9 mouse cellular contexts compared by ENCODE assay signal in genomic region chr2:27802493-27802892, GRCm38 (mm10).
DNase-seq lines count a peak whose midpoint lies in the region; ATAC-seq and TF ChIP-seq lines count a peak whose summit lies in the region.
"Had no signal": no experiment of that assay in that cellular context is flagged by ENCODE, and none has a peak within 500 bp of the region (broad histone marks: within the 10 kb centered on the region; RNA-seq: fewer than 3 reads in every experiment).

No protein-coding gene starts in this region.

- no peak for DNase-seq in kidney, adult 2 months
- peak; percentile 76 for DNase-seq in adrenal gland, postnatal 14 days
- DNase-seq in heart, adult 2 months: peak; percentile 68 to 77
- peak; percentile 29 to 54 for DNase-seq in left cerebral cortex, adult 2 months (ENCODE audit: extremely low spot score in 1 of 2, low spot score in 2 of 2)
- peak; percentile 57 for DNase-seq in right cerebral cortex, postnatal 25 days
- DNase-seq in cerebellum, adult 2 months: no peak
- no peak for DNase-seq in thymus, adult 2 months

- H3K4me1 ChIP-seq in kidney, embryonic 16.5 days (ENCODE audit: insufficient read depth, low read length): 0 out of 2 replicates have a peak, but pooled peaks cover 5% of the 10 kb centered on the region
- H3K4me1 ChIP-seq in kidney, adult 2 months (ENCODE audit: control insufficient read depth, insufficient read depth, low read length): no peaks in the 10 kb centered on the region
- H3K4me1 ChIP-seq in heart, adult 2 months (ENCODE audit: control insufficient read depth, insufficient read depth, low read length): no peaks in the 10 kb centered on the region; the same call in 1 of the 2 replicates
- no peaks in the 10 kb centered on the region for H3K4me1 ChIP-seq in cerebellum, adult 2 months (ENCODE audit: control insufficient read depth, insufficient read depth, low read length)
- no peaks in the 10 kb centered on the region for H3K4me1 ChIP-seq in thymus, adult 2 months (replicated peaks; ENCODE audit: control insufficient read depth, insufficient read depth, low read length)
- H3K4me1 ChIP-seq: megakaryocyte, embryonic 14.5 days had no signal

- H3K9ac ChIP-seq in kidney, embryonic 16.5 days (replicated peaks; ENCODE audit: low read length): no peak overlapping the region
- H3K9ac ChIP-seq in heart, adult 2 months (ENCODE audit: low read depth, low read length): no peak overlapping the region

- no peak overlapping the region for H3K4me3 ChIP-seq in kidney, embryonic 16.5 days (ENCODE audit: low read length)
- no peak overlapping the region for H3K4me3 ChIP-seq in kidney, adult 2 months (ENCODE audit: insufficient read depth, low read depth, low read length)
- no peak overlapping the region for H3K4me3 ChIP-seq in heart, adult 2 months
- H3K4me3 ChIP-seq in left cerebral cortex, adult 2 months: no peak overlapping the region
- no peak overlapping the region for H3K4me3 ChIP-seq in cerebellum, adult 2 months (replicated peaks; ENCODE audit: insufficient read depth, low read depth, low read length)
- no peak overlapping the region for H3K4me3 ChIP-seq in thymus, adult 2 months (ENCODE audit: control insufficient read depth, insufficient read depth, low read length)
- H3K4me3 ChIP-seq: megakaryocyte, embryonic 14.5 days had no signal

- no peaks in the 10 kb centered on the region for H3K9me3 ChIP-seq in kidney, embryonic 16.5 days (ENCODE audit: low read length)
- H3K9me3 ChIP-seq: megakaryocyte, embryonic 14.5 days had no signal

- no peak for TF ChIP-seq EP300 in heart, adult 2 months (IDR thresholded peaks at IDR 0.05; ENCODE audit: insufficient read depth, low read depth, low read length)

- no peaks in the 10 kb centered on the region for H3K27me3 ChIP-seq in kidney, embryonic 16.5 days (ENCODE audit: insufficient read depth, low read length)
- H3K27me3 ChIP-seq in kidney, adult 2 months (replicated peaks; ENCODE audit: control insufficient read depth, insufficient read depth, low read length): no peaks in the 10 kb centered on the region
- H3K27me3 ChIP-seq in heart, adult 2 months (ENCODE audit: control insufficient read depth, insufficient read depth, low read length): no peaks in the 10 kb centered on the region
- H3K27me3 ChIP-seq in cerebellum, adult 2 months (ENCODE audit: control insufficient read depth, insufficient read depth, low read length): peaks cover 2% of the 10 kb centered on the region; the same call in 1 of the 2 replicates
- no peaks in the 10 kb centered on the region for H3K27me3 ChIP-seq in thymus, adult 2 months (ENCODE audit: control insufficient read depth, insufficient read depth, low read length)

- no peaks in the 10 kb centered on the region for H3K36me3 ChIP-seq in kidney, embryonic 16.5 days (ENCODE audit: insufficient read depth, low read length)
- no peaks in the 10 kb centered on the region for H3K36me3 ChIP-seq in kidney, adult 2 months (ENCODE audit: control insufficient read depth, insufficient read depth, low read length)
- no peaks in the 10 kb centered on the region for H3K36me3 ChIP-seq in heart, adult 2 months (ENCODE audit: control insufficient read depth, insufficient read depth, low read length)
- H3K36me3 ChIP-seq in thymus, adult 2 months (ENCODE audit: control insufficient read depth, insufficient read depth, low read length): no peaks in the 10 kb centered on the region

- intact Hi-C loops in heart, adult 2 months (cut with DNase I): no loop called here
- intact Hi-C loops in left cerebral cortex, adult 2 months (cut with DNase I): no loop called here

- H3K27ac ChIP-seq in kidney, embryonic 16.5 days (ENCODE audit: low read length): no peak overlapping the region
- H3K27ac ChIP-seq in kidney, adult 2 months (ENCODE audit: insufficient read depth, low read depth, low read length): no peak overlapping the region
- H3K27ac ChIP-seq in heart, adult 2 months: peak overlapping the region; percentile 20; the same call in 1 of the 2 replicates
- peak overlapping the region; percentile 28; the same call in 1 of the 2 replicates for H3K27ac ChIP-seq in left cerebral cortex, adult 2 months
- no peak overlapping the region for H3K27ac ChIP-seq in cerebellum, adult 2 months (ENCODE audit: insufficient read depth, low read length)
- H3K27ac ChIP-seq in thymus, adult 2 months (ENCODE audit: control insufficient read depth, insufficient read depth, low read length): no peak overlapping the region

- H3K4me2 ChIP-seq in kidney, embryonic 16.5 days (replicated peaks; ENCODE audit: low read depth, low read length): no peak overlapping the region

- WGBS in kidney, embryonic 16.5 days: 31% methylated on average over 9 of the region's 9 CpGs
- WGBS in kidney, adult 2 months: 40% methylated on average over 9 of the region's 9 CpGs
- WGBS in heart, adult 2 months: 39% methylated on average over 9 of the region's 9 CpGs
- 30% methylated on average over 9 of the region's 9 CpGs for WGBS in cerebellum, adult 2 months
- WGBS in thymus, adult 2 months: 56% methylated on average over 9 of the region's 9 CpGs

- no peak for TF ChIP-seq POLR2A in kidney, adult 2 months (IDR thresholded peaks at IDR 0.05; ENCODE audit: low read depth, low read length)
- no peak for TF ChIP-seq POLR2A in heart, adult 2 months (IDR thresholded peaks at IDR 0.05; ENCODE audit: insufficient read depth, low read depth, low read length)
- TF ChIP-seq POLR2A in cerebellum, adult 2 months (IDR thresholded peaks at IDR 0.05; ENCODE audit: borderline replicate concordance, insufficient read depth, low read length): no peak
- no peak for TF ChIP-seq POLR2A in thymus, adult 2 months (IDR thresholded peaks at IDR 0.05; ENCODE audit: control insufficient read depth, extremely low read depth, insufficient read depth, low read length, poor library complexity)

- no peak for TF ChIP-seq CTCF in kidney, adult 2 months (conservative IDR thresholded peaks at IDR 0.05; ENCODE audit: insufficient read depth, insufficient read length, low read depth, low read length)
- TF ChIP-seq CTCF in heart, adult 2 months (IDR thresholded peaks at IDR 0.05): no peak
- TF ChIP-seq CTCF in left cerebral cortex, adult 2 months (IDR thresholded peaks at IDR 0.05): no peak
- no peak for TF ChIP-seq CTCF in cerebellum, adult 2 months (IDR thresholded peaks at IDR 0.05; ENCODE audit: borderline replicate concordance, insufficient read depth, low read depth, low read length)
- TF ChIP-seq CTCF in thymus, adult 2 months (IDR thresholded peaks at IDR 0.05; ENCODE audit: borderline replicate concordance, control insufficient read depth, extremely low read depth, insufficient read depth, low read length, poor library complexity): no peak

- no peaks in the 10 kb centered on the region for H3K79me2 ChIP-seq in heart, adult 2 months (replicated peaks; ENCODE audit: control insufficient read depth, insufficient read depth, low read length)

- ATAC-seq in kidney, embryonic 16.5 days (ENCODE audit: low FRiP score, low TSS enrichment): peak; percentile 80

Comparison
In these comparisons a context has a peak if more than half of its experiments do, and no peak if none do; other contexts are left out.
1. H3K27ac ChIP-seq: peak in heart, adult 2 months (single experiment) and left cerebral cortex, adult 2 months (single experiment); none in kidney, embryonic 16.5 days (single experiment), kidney, adult 2 months (single experiment), cerebellum, adult 2 months (single experiment) and thymus, adult 2 months (single experiment).
2. DNase-seq: peak in adrenal gland, postnatal 14 days (single experiment), heart, adult 2 months (2 of 2), left cerebral cortex, adult 2 months (2 of 2) and right cerebral cortex, postnatal 25 days (single experiment); none in kidney, adult 2 months (single experiment), cerebellum, adult 2 months (0 of 2) and thymus, adult 2 months (single experiment).